Mouse (Mus musculus) brown adipose tissue, adult 24 weeks (tissue): ENCODE measurements around the gene Pea15a. TPM values are rescaled to one million over a fixed set of nuclear protein-coding genes. Genes with fewer than 3 reads are reported as not detected.

Source experiments
- H3K27ac ChIP-seq: fragments of 200-500 bp; replicated peaks from 2 replicates; pipeline ENCODE4 v1.5.1; 2012; ENCODE audit warnings: low read depth, mild to moderate bottlenecking, low read length
- H3K4me1 ChIP-seq: fragments of 200-500 bp; 2 replicates; pipeline ENCODE4 v1.6.1; 2012; ENCODE audit warnings: low read length, mixed read lengths; ENCODE audit not compliant: control insufficient read depth, insufficient read depth, insufficient read length
- H3K4me3 ChIP-seq: fragments of 200-500 bp; 2 replicates; pipeline ENCODE4 v1.5.1; 2012; ENCODE audit warnings: low read depth, mild to moderate bottlenecking, low read length, moderate library complexity; ENCODE audit not compliant: insufficient read depth
- polyA plus RNA-seq: library from polyadenylated mRNA; stranded (reverse); fragments of >200 nt; gene quantifications from 2 replicates; pipeline ENCODE4 v1.2.4, GENCODE M21; 2012; ENCODE audit not compliant: missing spikeins, insufficient read depth, insufficient read length

Pea15a gene
- polyA plus RNA-seq, 1 experiment: 43.8 TPM

GRCm38 (mm10) chr1:172217148-172217547 is 10.5 kb upstream of the Pea15a start:
- peak overlapping the region; percentile 30 for H3K4me3 ChIP-seq
- peaks cover 7% of the 10 kb centered on the region; the same call in 1 of the 2 replicates for H3K4me1 ChIP-seq

GRCm38 (mm10) chr1:172214748-172215147 is 8.1 kb upstream of the Pea15a start:
- no peak overlapping the region for H3K4me3 ChIP-seq
- H3K27ac ChIP-seq: no peak overlapping the region
- H3K4me1 ChIP-seq: peaks cover 3% of the 10 kb centered on the region; the same call in 1 of the 2 replicates

More at GRCm38 (mm10) chr1:172217148-172217547, 10.5 kb upstream of the Pea15a start:
- peak overlapping the region; percentile 63 for H3K27ac ChIP-seq

GRCm38 (mm10) chr1:172213771-172214170 is 7.2 kb upstream of the Pea15a start:
- H3K27ac ChIP-seq: no peak overlapping the region
- peaks cover 2% of the 10 kb centered on the region; the same call in 1 of the 2 replicates for H3K4me1 ChIP-seq
- no peak overlapping the region for H3K4me3 ChIP-seq

- Histone ChIP-seq H3K4me1 (peaks cover 2% of the 10 kb centered on the region; the same call in 1 of the 2 replicates), H3K27ac (no peak overlapping the region), H3K4me3 (no peak overlapping the region)
These were observed 6.2 kb upstream of the Pea15a start for GRCm38 (mm10) chr1:172212776-172213175.

GRCm38 (mm10) chr1:172207111-172207584 is 544 bp upstream of the Pea15a start:
- Histone ChIP-seq H3K4me3 (peak overlapping the region; percentile 45; the same call in 1 of the 2 replicates), H3K27ac (peak overlapping the region; percentile 83), H3K4me1 (peaks cover 17% of the 10 kb centered on the region)

- Histone ChIP-seq H3K27ac (peak overlapping the region; percentile 91), H3K4me3 (peak overlapping the region; percentile 81), H3K4me1 (peaks cover 17% of the 10 kb centered on the region)
These were observed 890 bp downstream of the Pea15a start for GRCm38 (mm10) chr1:172205741-172206087.

GRCm38 (mm10) chr1:172204814-172205740 is 1.5 kb downstream of the Pea15a start:
- Histone ChIP-seq H3K4me1 (peaks cover 17% of the 10 kb centered on the region), H3K27ac (peak overlapping the region; percentile 91), H3K4me3 (peak overlapping the region; percentile 81)

GRCm38 (mm10) chr1:172204033-172204813 is 2.4 kb downstream of the Pea15a start:
- peak overlapping the region; percentile 81 for H3K4me3 ChIP-seq
- peak overlapping the region; percentile 91 for H3K27ac ChIP-seq
- H3K4me1 ChIP-seq: peaks cover 17% of the 10 kb centered on the region

GRCm38 (mm10) chr1:172203566-172203965 is 3.0 kb downstream of the Pea15a start:
- peaks cover 17% of the 10 kb centered on the region for H3K4me1 ChIP-seq
- peak overlapping the region; percentile 91 for H3K27ac ChIP-seq
- peak overlapping the region; percentile 13; the same call in 1 of the 2 replicates for H3K4me3 ChIP-seq

GRCm38 (mm10) chr1:172202894-172203522 is 3.6 kb downstream of the Pea15a start:
- no peak overlapping the region for H3K4me3 ChIP-seq
- H3K27ac ChIP-seq: peak overlapping the region; percentile 49
- peaks cover 17% of the 10 kb centered on the region for H3K4me1 ChIP-seq

- H3K4me3 ChIP-seq: no peak overlapping the region
- H3K27ac ChIP-seq: no peak overlapping the region
- H3K4me1 ChIP-seq: peaks cover 17% of the 10 kb centered on the region
These were observed 4.4 kb downstream of the Pea15a start for GRCm38 (mm10) chr1:172201967-172202880.

GRCm38 (mm10) chr1:172200871-172201447 is 5.6 kb downstream of the Pea15a start:
- Histone ChIP-seq H3K4me3 (no peak overlapping the region), H3K27ac (no peak overlapping the region), H3K4me1 (peaks cover 17% of the 10 kb centered on the region)

GRCm38 (mm10) chr1:172200161-172200560 is 6.4 kb downstream of the Pea15a start:
- Histone ChIP-seq H3K4me3 (no peak overlapping the region), H3K4me1 (peaks cover 16% of the 10 kb centered on the region), H3K27ac (no peak overlapping the region)

- Histone ChIP-seq H3K4me3 (no peak overlapping the region), H3K27ac (no peak overlapping the region), H3K4me1 (peaks cover 8% of the 10 kb centered on the region)
These were observed 7.6 kb downstream of the Pea15a start for GRCm38 (mm10) chr1:172198996-172199395.
